Mouse (Mus musculus) midbrain, embryonic 16.5 days (tissue): ENCODE results near the gene Ciz1. TPM values are rescaled to one million over a fixed set of nuclear protein-coding genes. Genes with fewer than 3 reads are reported as not detected.
"Not testable (repeated sequence)": the region's sequence is repeated elsewhere in the genome, so short reads cannot be mapped to it uniquely, and the experiment has no call there.

ENCODE experiments used
- ATAC-seq: fragments of 200-750 bp; cut with Nextera tagmentation; 2 replicates; pipeline ENCODE4 v1.8.0; 2017; ENCODE audit warnings: moderate TSS enrichment
- H3K27ac ChIP-seq: fragments of 300-500 bp; sonication (generic); 2 replicates; pipeline ENCODE4 v1.5.1; 2014; ENCODE audit warnings: mild to moderate bottlenecking, low read length, mixed read lengths
- H3K27me3 ChIP-seq: fragments of 300-500 bp; sonication (generic); 2 replicates; pipeline ENCODE4 v1.6.1; 2014; ENCODE audit warnings: low read depth, low read length, mixed read lengths; ENCODE audit not compliant: control insufficient read depth, insufficient read depth
- H3K36me3 ChIP-seq: fragments of 300-500 bp; sonication (generic); 2 replicates; pipeline ENCODE4 v1.6.1; 2014; ENCODE audit warnings: mild to moderate bottlenecking, low read length, moderate library complexity, mixed read lengths; ENCODE audit not compliant: control insufficient read depth, insufficient read depth
- H3K4me1 ChIP-seq: fragments of 300-500 bp; sonication (generic); 2 replicates; pipeline ENCODE4 v1.6.1; 2014; ENCODE audit warnings: mild to moderate bottlenecking, low read length, mixed read lengths; ENCODE audit not compliant: control insufficient read depth, insufficient read depth
- H3K4me2 ChIP-seq: fragments of 300-500 bp; sonication (generic); 2 replicates; pipeline ENCODE4 v1.6.1; 2014; ENCODE audit warnings: mild to moderate bottlenecking, low read length, mixed read lengths
- H3K4me3 ChIP-seq: fragments of 300-500 bp; sonication (generic); 2 replicates; pipeline ENCODE4 v1.5.1; 2014; ENCODE audit warnings: low read depth, mild to moderate bottlenecking, low read length, moderate library complexity, mixed read lengths
- H3K9ac ChIP-seq: fragments of 300-500 bp; sonication (generic); 2 replicates; pipeline ENCODE4 v1.6.1; 2014; ENCODE audit warnings: low read depth, low read length, mixed read lengths
- H3K9me3 ChIP-seq: fragments of 300-500 bp; sonication (generic); replicated peaks from 2 replicates; pipeline ENCODE4 v1.6.1; 2014; ENCODE audit warnings: mild to moderate bottlenecking, low read length, mixed read lengths; ENCODE audit not compliant: control insufficient read depth, poor library complexity, severe bottlenecking
- WGBS: fragments of 180-500 bp; shearing (Covaris S2); extraction: QIAGEN DNeasy Blood & Tissue Kit; methylation state at CpG from one replicate; pipeline ENCODE4 v1.1.7; 2014; 5-methylcytosine and 5-hydroxymethylcytosine counted together
- polyA plus RNA-seq: library from polyadenylated mRNA; unstranded; fragments of >200 nt; fragmentation: Nextera tagmentation; extraction: Ambion mirVana; gene quantifications from 2 replicates; pipeline ENCODE4 v1.2.1, GENCODE M21; 2015

Gene Ciz1
- polyA plus RNA-seq, 1 experiment from 2014 or later: 58.7 TPM

GRCm38 (mm10) chr2:32362274-32362673, 10.1 kb downstream of the Ciz1 start:
- not testable (repeated sequence) for H3K9me3 ChIP-seq, H3K27me3 ChIP-seq, ATAC-seq
- 45% methylated on average over 5 of the region's 5 CpGs for WGBS
- H3K4me3 ChIP-seq: peak overlapping the region; percentile 83
- H3K9ac ChIP-seq: peak overlapping the region; percentile 94
- H3K4me1 ChIP-seq: peaks cover 20% of the 10 kb centered on the region
- peak overlapping the region; percentile 92 for H3K4me2 ChIP-seq
- H3K36me3 ChIP-seq: peaks cover 12% of the 10 kb centered on the region
- H3K27ac ChIP-seq: peak overlapping the region; percentile 85

- ATAC-seq: peak; percentile 83
- peak overlapping the region; percentile 92 for H3K4me2 ChIP-seq
- peaks cover 20% of the 10 kb centered on the region for H3K4me1 ChIP-seq
- WGBS: under 1% methylated on average over 50 of the region's 53 CpGs
- H3K27me3 ChIP-seq: 0 out of 2 replicates have a peak, but pooled peaks cover 4% of the 10 kb centered on the region
- H3K27ac ChIP-seq: peak overlapping the region; percentile 85
- H3K4me3 ChIP-seq: peak overlapping the region; percentile 83
- H3K9me3 ChIP-seq: no peaks in the 10 kb centered on the region
- peak overlapping the region; percentile 94 for H3K9ac ChIP-seq
- peaks cover 16% of the 10 kb centered on the region for H3K36me3 ChIP-seq
These were observed 10.8 kb downstream of the Ciz1 start for GRCm38 (mm10) chr2:32362817-32363340.

- peaks cover 20% of the 10 kb centered on the region for H3K36me3 ChIP-seq
- peak; percentile 55 for ATAC-seq
- 10% methylated on average over 19 of the region's 19 CpGs for WGBS
These were observed 11.4 kb downstream of the Ciz1 start for GRCm38 (mm10) chr2:32363376-32364106.

GRCm38 (mm10) chr2:32364121-32364520, 12.0 kb downstream of the Ciz1 start:
- Histone ChIP-seq H3K4me3 (peak overlapping the region; percentile 83), H3K9me3 (no peaks in the 10 kb centered on the region), H3K36me3 (peaks cover 20% of the 10 kb centered on the region), H3K27ac (no peak overlapping the region), H3K4me2 (peak overlapping the region; percentile 92), H3K4me1 (peaks cover 20% of the 10 kb centered on the region), H3K9ac (peak overlapping the region; percentile 94; the same call in 1 of the 2 replicates), H3K27me3 (0 out of 2 replicates have a peak, but pooled peaks cover 4% of the 10 kb centered on the region)
- ATAC-seq: no peak
- 88% methylated on average over 8 of the region's 8 CpGs for WGBS

More at GRCm38 (mm10) chr2:32363376-32364106, 11.4 kb downstream of the Ciz1 start:
- H3K9me3 ChIP-seq: no peaks in the 10 kb centered on the region
- H3K9ac ChIP-seq: peak overlapping the region; percentile 94
- peak overlapping the region; percentile 85 for H3K27ac ChIP-seq
- peaks cover 20% of the 10 kb centered on the region for H3K4me1 ChIP-seq
- peak overlapping the region; percentile 92 for H3K4me2 ChIP-seq
- H3K27me3 ChIP-seq: 0 out of 2 replicates have a peak, but pooled peaks cover 4% of the 10 kb centered on the region
- H3K4me3 ChIP-seq: peak overlapping the region; percentile 83

DNA sequence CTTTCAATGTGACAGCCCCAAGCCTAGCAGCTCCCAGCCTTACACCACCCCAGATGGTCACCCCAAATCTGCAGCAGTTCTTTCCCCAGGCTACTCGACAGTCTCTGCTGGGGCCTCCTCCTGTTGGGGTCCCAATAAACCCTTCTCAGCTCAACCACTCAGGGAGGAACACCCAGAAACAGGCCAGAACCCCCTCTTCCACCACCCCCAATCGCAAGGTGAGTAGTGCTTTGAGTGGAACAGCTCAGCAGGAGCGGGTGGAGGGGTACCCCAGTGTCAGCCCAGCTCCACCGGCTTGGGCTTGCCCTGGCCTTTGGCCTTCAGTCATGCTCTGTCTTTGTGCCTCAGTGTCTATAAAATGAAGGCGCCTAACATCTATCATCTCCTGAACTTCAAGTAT, 15.2 kb downstream of the Ciz1 start:
- Histone ChIP-seq H3K27me3 (no peaks in the 10 kb centered on the region), H3K36me3 (peaks cover 44% of the 10 kb centered on the region), H3K4me3 (no peak overlapping the region), H3K4me1 (peaks cover 13% of the 10 kb centered on the region), H3K27ac (no peak overlapping the region), H3K4me2 (no peak overlapping the region), H3K9me3 (no peaks in the 10 kb centered on the region), H3K9ac (no peak overlapping the region)
- ATAC-seq: no peak
- 98% methylated on average over 5 of the region's 5 CpGs for WGBS

DNA sequence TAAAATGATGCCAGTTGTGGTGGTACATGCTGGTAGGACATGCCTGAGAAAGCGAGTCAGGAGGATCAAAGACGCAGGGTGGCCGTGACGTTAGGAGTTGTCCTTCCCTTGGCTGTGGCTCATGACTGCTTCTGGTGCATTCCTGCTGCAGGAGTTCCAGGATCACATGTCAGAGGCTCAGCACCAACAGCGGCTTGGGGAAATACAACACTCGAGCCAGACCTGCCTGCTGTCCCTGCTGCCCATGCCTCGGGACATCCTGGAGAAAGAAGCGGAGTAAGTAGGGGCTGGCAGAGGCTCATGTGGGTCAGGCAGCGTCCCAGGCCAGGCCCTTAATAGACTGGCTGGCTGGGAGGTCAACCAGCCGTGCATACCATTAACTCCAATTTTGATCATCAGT, 22.1 kb downstream of the Ciz1 start:
- peaks cover 64% of the 10 kb centered on the region for H3K36me3 ChIP-seq
- H3K9ac ChIP-seq: no peak overlapping the region
- whole genome bisulfite sequencing: 86% methylated on average over 10 of the region's 10 CpGs
- H3K9me3 ChIP-seq: no peaks in the 10 kb centered on the region
- no peaks in the 10 kb centered on the region for H3K4me1 ChIP-seq
- H3K27ac ChIP-seq: no peak overlapping the region
- H3K4me3 ChIP-seq: no peak overlapping the region
- ATAC-seq: no peak
- H3K4me2 ChIP-seq: no peak overlapping the region
- H3K27me3 ChIP-seq: no peaks in the 10 kb centered on the region

GRCm38 (mm10) chr2:32375317-32375940, 23.3 kb downstream of the Ciz1 start:
- Histone ChIP-seq H3K9me3 (no peaks in the 10 kb centered on the region), H3K27me3 (no peaks in the 10 kb centered on the region), H3K4me2 (no peak overlapping the region), H3K36me3 (peaks cover 57% of the 10 kb centered on the region), H3K27ac (no peak overlapping the region), H3K4me3 (no peak overlapping the region), H3K9ac (no peak overlapping the region), H3K4me1 (0 out of 2 replicates have a peak, but pooled peaks cover 2% of the 10 kb centered on the region)
- ATAC-seq: no peak
- 93% methylated on average over 13 of the region's 13 CpGs for WGBS

DNA sequence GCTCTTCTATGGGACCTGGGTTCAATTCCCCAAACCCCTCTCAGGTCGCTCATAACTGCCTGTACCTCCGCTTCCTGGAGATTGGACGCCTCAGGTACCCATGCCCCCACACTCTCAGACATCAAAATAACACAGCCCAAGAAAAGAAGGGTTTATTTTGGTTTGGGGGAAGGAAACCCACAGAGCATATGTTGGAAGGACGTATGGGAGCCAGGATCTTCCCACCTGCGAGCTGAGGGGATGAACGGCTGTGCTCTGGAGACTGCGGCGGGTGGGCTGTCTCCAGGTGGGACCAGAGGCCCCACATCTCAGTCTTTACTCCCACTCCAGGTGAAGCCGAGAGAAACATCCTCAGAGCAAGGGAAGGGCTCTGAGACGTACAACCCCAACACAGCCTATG, 24.8 kb downstream of the Ciz1 start:
- Histone ChIP-seq H3K27me3 (no peaks in the 10 kb centered on the region), H3K4me3 (no peak overlapping the region), H3K4me1 (peaks cover 10% of the 10 kb centered on the region), H3K4me2 (no peak overlapping the region), H3K9ac (no peak overlapping the region), H3K27ac (no peak overlapping the region), H3K36me3 (peaks cover 44% of the 10 kb centered on the region), H3K9me3 (no peaks in the 10 kb centered on the region)
- WGBS: 93% methylated on average over 10 of the region's 10 CpGs
- ATAC-seq: no peak
